7 mouse cellular contexts compared by ENCODE assay signal in the genomic region with DNA sequence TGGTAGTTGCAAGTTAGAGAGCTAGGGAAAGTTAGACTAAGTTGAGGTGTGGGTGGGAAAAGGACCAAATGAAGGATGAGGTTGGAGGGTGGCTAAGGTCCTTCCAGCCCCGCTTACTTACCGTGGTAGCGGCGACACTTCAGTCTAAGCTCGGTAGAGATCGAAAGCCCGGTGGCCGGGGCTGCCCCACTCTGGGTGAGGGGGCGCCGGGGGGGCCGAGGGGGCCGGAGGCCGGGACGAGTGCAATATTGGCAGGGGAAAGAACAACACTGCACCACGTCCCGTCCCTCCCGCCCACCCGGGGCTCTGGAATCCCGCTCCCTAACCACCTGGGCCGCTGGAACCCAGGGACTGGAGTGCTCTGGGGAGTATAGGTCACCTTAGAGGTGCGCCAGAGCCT. TPM values are rescaled to one million over a fixed set of nuclear protein-coding genes. Genes with fewer than 3 reads are reported as not detected.
DNase-seq lines count a peak whose midpoint lies in the region; ATAC-seq and TF ChIP-seq lines count a peak whose summit lies in the region.

A gene (minus strand): TSS at position 189 of the 400 bp plus-strand sequence.

- intact Hi-C loops in heart, postnatal 25 days (cut with DNase I): no loop called here

- H3K4me3 ChIP-seq in embryonic fibroblast, embryonic 13.5 days (ENCODE audit: insufficient read depth, low read length): peak within 1 kb of the TSS; percentile 26
- peak within 1 kb of the TSS; percentile 51 for H3K4me3 ChIP-seq in limb, embryonic 12.5 days (replicated peaks)
- peak within 1 kb of the TSS; percentile 45 for H3K4me3 ChIP-seq in olfactory bulb, adult 2 months (ENCODE audit: insufficient read depth, low read depth, low read length)

- no peaks in the 10 kb centered on the region for H3K9me3 ChIP-seq in limb, embryonic 12.5 days

- peaks cover 32% of the 10 kb centered on the region for H3K36me3 ChIP-seq in limb, embryonic 12.5 days

- H3K4me2 ChIP-seq in limb, embryonic 12.5 days: peak within 1 kb of the TSS; percentile 96

- WGBS in limb, embryonic 12.5 days: under 1% methylated on average over 21 of the region's 21 CpGs
- 4% methylated on average over 21 of the region's 21 CpGs for WGBS in olfactory bulb, adult 2 months

- peak within 1 kb of the TSS; percentile 67 for H3K9ac ChIP-seq in limb, embryonic 12.5 days (replicated peaks)

- no peak for TF ChIP-seq POLR2A in embryonic fibroblast, embryonic 13.5 days (IDR thresholded peaks at IDR 0.05; ENCODE audit: low read depth, low read length)
- no peak for TF ChIP-seq POLR2A in olfactory bulb, adult 2 months (IDR thresholded peaks at IDR 0.05; ENCODE audit: insufficient read depth, low read depth, low read length)

- peaks cover 26% of the 10 kb centered on the region for H3K27me3 ChIP-seq in limb, embryonic 12.5 days

- TF ChIP-seq CTCF in embryonic fibroblast, embryonic 13.5 days (IDR thresholded peaks at IDR 0.05; ENCODE audit: borderline replicate concordance, insufficient read depth, low read length): no peak
- no peak for TF ChIP-seq CTCF in olfactory bulb, adult 2 months (IDR thresholded peaks at IDR 0.05; ENCODE audit: insufficient read depth, low read depth, low read length)

- DNase-seq in thymus, postnatal 4 days: peak; percentile 30
- no peak for DNase-seq in thymus, postnatal 10 days (ENCODE audit: low spot score in 2 of 2)
- no peak for DNase-seq in heart, postnatal 25 days (ENCODE audit: low spot score)
- no peak for DNase-seq in spleen, postnatal 36 days (ENCODE audit: low spot score in 2 of 2)

- peak; percentile 22 for ATAC-seq in limb, embryonic 12.5 days (ENCODE audit: insufficient number of reproducible peaks, insufficient read depth, low FRiP score, low TSS enrichment, low read depth)

- H3K4me1 ChIP-seq in embryonic fibroblast, embryonic 13.5 days (ENCODE audit: control insufficient read depth, insufficient read depth, low read length): 0 out of 2 replicates have a peak, but pooled peaks cover 8% of the 10 kb centered on the region
- peaks cover 35% of the 10 kb centered on the region for H3K4me1 ChIP-seq in limb, embryonic 12.5 days (replicated peaks)
- peaks cover 52% of the 10 kb centered on the region for H3K4me1 ChIP-seq in olfactory bulb, adult 2 months (ENCODE audit: control insufficient read depth, insufficient read depth, low read length)

- peak within 1 kb of the TSS; percentile 87 for H3K27ac ChIP-seq in embryonic fibroblast, embryonic 13.5 days (ENCODE audit: insufficient read depth, low read length)
- peak within 1 kb of the TSS; percentile 86 for H3K27ac ChIP-seq in limb, embryonic 12.5 days
- H3K27ac ChIP-seq in olfactory bulb, adult 2 months (ENCODE audit: insufficient read depth, low read depth, low read length): peak within 1 kb of the TSS; percentile 92

RNA-seq across cellular contexts. Expression of the gene that starts here (rescaled TPM):
- 96.9 and 98.6 TPM in 2 replicates for polyA plus RNA-seq in embryonic fibroblast, embryonic 13.5 days (2011; ENCODE audit: insufficient read length, low read depth, missing spikeins)
- 10 to 100 TPM; 62.3 to 62.6 TPM for total RNA-seq in heart, postnatal 25 days (2021)
- polyA plus RNA-seq in limb, embryonic 12.5 days (2016; fragmentation: Nextera tagmentation; extraction: Ambion mirVana): 212 and 217 TPM in 2 replicates
- not detected in 2 replicates for polyA plus RNA-seq in olfactory bulb, adult 2 months (2012; ENCODE audit: insufficient read depth, insufficient read length, low replicate concordance, missing spikeins)

Comparison
In these comparisons a context has a peak if more than half of its experiments do, and no peak if none do; other contexts are left out.
1. RNA of the gene that starts here (polyA plus RNA-seq): 212 to 217 TPM in limb, embryonic 12.5 days and 96.9 to 98.6 TPM in embryonic fibroblast, embryonic 13.5 days; not detected in olfactory bulb, adult 2 months; every median in the first group is over 10 times any median in the second.
2. Peak in every context shown above with its lines, with median percentiles within 50 percentile points of each other: H3K27ac ChIP-seq and H3K4me3 ChIP-seq.